Mouse (Mus musculus) erythroblast, embryonic 14.5 days (primary cell): ENCODE data around the gene Ubxn10.

Experiments
- GATA1 ChIP-seq: IDR thresholded peaks from 2 replicates; pipeline ENCODE4 v1.6.1; 2012; ENCODE audit warnings: low read length, inconsistent platforms, mixed read lengths
- TAL1 ChIP-seq: IDR thresholded peaks from 3 replicates; pipeline ENCODE4 v1.6.1; 2012; ENCODE audit warnings: low read length, inconsistent platforms, mixed read lengths

- no peak for TF ChIP-seq GATA1
- TF ChIP-seq TAL1 = no peak
Measured at GRCm38 (mm10) chr4:138780300-138780699, 43.3 kb upstream of the Ubxn10 start.
